Mouse (Mus musculus) limb, embryonic 14.5 days (tissue): ENCODE measurements around the gene Rai14. TPM values are rescaled to one million over a fixed set of nuclear protein-coding genes. Genes with fewer than 3 reads are reported as not detected.
A peak's percentile ranks its signal among the peaks of the same experiment; 100 is the strongest.

Experiments
- ATAC-seq: fragments of 200-750 bp; cut with Nextera tagmentation; 2 replicates; pipeline ENCODE4 v1.8.0; 2017; ENCODE audit warnings: low read depth, moderate number of reproducible peaks, moderate TSS enrichment; ENCODE audit not compliant: low FRiP score
- DNase-seq: peaks from one replicate; pipeline ENCODE4 v3.0.0-alpha.2; 2015; ENCODE audit warnings: low spot score
- H3K27ac ChIP-seq: fragments of 300-500 bp; sonication (generic); replicated peaks from 2 replicates; pipeline ENCODE4 v1.5.1; 2014; ENCODE audit warnings: low read depth, mild to moderate bottlenecking, low read length, moderate library complexity, mixed read lengths
- H3K27me3 ChIP-seq: fragments of 300-500 bp; sonication (generic); 2 replicates; pipeline ENCODE4 v1.6.1; 2014; ENCODE audit warnings: low read length, mixed read lengths; ENCODE audit not compliant: control insufficient read depth, insufficient read depth
- H3K36me3 ChIP-seq: fragments of 300-500 bp; sonication (generic); 2 replicates; pipeline ENCODE4 v1.6.1; 2014; ENCODE audit warnings: mild to moderate bottlenecking, low read length, moderate library complexity, mixed read lengths; ENCODE audit not compliant: control insufficient read depth, insufficient read depth
- H3K4me1 ChIP-seq: fragments of 300-500 bp; sonication (generic); 2 replicates; pipeline ENCODE4 v1.6.1; 2014; ENCODE audit warnings: antibody characterized with exemption, low read length, mixed read lengths; ENCODE audit not compliant: control insufficient read depth, insufficient read depth
- H3K4me2 ChIP-seq: fragments of 300-500 bp; sonication (generic); replicated peaks from 2 replicates; pipeline ENCODE4 v1.6.1; 2014; ENCODE audit warnings: low read depth, mild to moderate bottlenecking, low read length, moderate library complexity; ENCODE audit not compliant: severe bottlenecking
- H3K4me3 ChIP-seq: fragments of 300-500 bp; sonication (generic); replicated peaks from 2 replicates; pipeline ENCODE4 v1.5.1; 2014; ENCODE audit warnings: low read length
- H3K9ac ChIP-seq: fragments of 300-500 bp; sonication (generic); 2 replicates; pipeline ENCODE4 v1.6.1; 2014; ENCODE audit warnings: mild to moderate bottlenecking, low read depth, low read length, moderate library complexity; ENCODE audit not compliant: severe bottlenecking
- H3K9me3 ChIP-seq: fragments of 300-500 bp; sonication (generic); 2 replicates; pipeline ENCODE4 v1.6.1; 2016; ENCODE audit warnings: low read length; ENCODE audit not compliant: control insufficient read depth
- POLR2A ChIP-seq: fragments of 200-500 bp; IDR thresholded peaks from 2 replicates; pipeline ENCODE4 v1.8.0; 2012; ENCODE audit warnings: inconsistent platforms, mild to moderate bottlenecking, moderate library complexity, borderline replicate concordance; ENCODE audit not compliant: insufficient read depth, insufficient read length; ENCODE audit errors: extremely low read depth
- WGBS: fragments of 180-500 bp; shearing (Covaris S2); extraction: QIAGEN DNeasy Blood & Tissue Kit; methylation state at CpG from one replicate; pipeline ENCODE4 v1.1.7; 2014; 5-methylcytosine and 5-hydroxymethylcytosine counted together
- polyA plus RNA-seq, 2 experiments: library from polyadenylated mRNA; depleted of rRNA in 1 of 2; stranded (reverse) in 1 of 2; unstranded in 1 of 2; fragments of >200 nt; fragmentation: Nextera tagmentation in 1 of 2; extraction: Ambion mirVana in 1 of 2; gene quantifications; 2 replicates each; pipeline versions ENCODE4 v1.2.1 to v1.2.3; 2012 to 2014

The Rai14 gene
- polyA plus RNA-seq, 2 experiments: 44.6 to 57.2 TPM

DNA sequence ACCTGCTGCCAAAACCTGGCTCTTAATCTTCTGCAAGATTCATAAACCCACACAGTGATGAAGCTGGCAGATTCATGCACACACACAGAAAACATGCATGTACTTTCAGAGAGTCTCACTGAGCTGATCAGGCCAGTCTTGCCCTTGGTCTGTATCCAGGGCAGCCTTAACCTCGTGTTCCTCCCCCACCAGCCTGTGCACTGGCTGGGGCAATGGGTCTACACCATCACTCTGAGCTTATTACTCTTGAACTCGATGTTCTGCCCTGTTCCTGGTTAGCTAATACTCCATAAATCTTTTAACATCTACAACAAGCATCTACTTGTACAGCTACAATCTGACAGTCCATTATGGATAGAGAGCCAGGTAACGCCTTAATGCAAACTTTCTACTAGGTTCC, 77.6 kb downstream of the Rai14 start:
- no peaks in the 10 kb centered on the region for H3K9me3 ChIP-seq
- H3K27me3 ChIP-seq: no peaks in the 10 kb centered on the region
- peaks cover 13% of the 10 kb centered on the region for H3K36me3 ChIP-seq
- H3K27ac ChIP-seq: no peak overlapping the region
- no peak for TF ChIP-seq POLR2A
- peak; percentile 7; the same call in 1 of the 2 replicates for ATAC-seq
- peaks cover 38% of the 10 kb centered on the region for H3K4me1 ChIP-seq
- 42% methylated on average over 3 of the region's 3 CpGs for WGBS
- H3K4me2 ChIP-seq: no peak overlapping the region
- DNase-seq: no peak
- no peak overlapping the region for H3K4me3 ChIP-seq
- H3K9ac ChIP-seq: no peak overlapping the region

DNA sequence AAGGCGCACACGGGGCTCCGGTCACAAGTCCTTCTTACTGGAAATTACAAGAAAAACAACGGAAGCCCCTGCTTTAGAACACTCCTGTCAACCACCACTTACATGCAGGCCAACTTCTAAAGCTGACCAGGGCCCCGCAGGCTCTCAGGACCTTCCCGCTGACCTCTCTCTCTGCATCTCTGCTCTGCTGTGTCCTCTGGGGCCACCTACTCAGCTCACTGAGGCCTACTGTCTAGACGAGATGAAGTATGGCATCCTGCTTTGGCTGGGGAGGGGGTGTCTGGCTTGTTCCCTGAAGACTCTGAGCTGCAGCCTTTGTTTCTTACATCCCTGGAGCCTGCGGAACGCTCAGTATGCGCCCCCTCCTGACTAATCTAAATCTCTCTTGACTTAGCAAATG, 79.3 kb downstream of the Rai14 start:
- peaks cover 18% of the 10 kb centered on the region for H3K36me3 ChIP-seq
- ATAC-seq: no peak
- H3K9me3 ChIP-seq: no peaks in the 10 kb centered on the region
- H3K27ac ChIP-seq: peak overlapping the region; percentile 70
- H3K4me3 ChIP-seq: no peak overlapping the region
- no peaks in the 10 kb centered on the region for H3K27me3 ChIP-seq
- TF ChIP-seq POLR2A: no peak
- peaks cover 43% of the 10 kb centered on the region for H3K4me1 ChIP-seq
- no peak for DNase-seq
- 0 out of 2 replicates have a peak overlapping the region, but pooled peaks have one; percentile 25 for H3K9ac ChIP-seq
- H3K4me2 ChIP-seq: 0 out of 2 replicates have a peak overlapping the region, but pooled peaks have one; percentile 13
- WGBS: 19% methylated on average over 10 of the region's 10 CpGs

GRCm38 (mm10) chr15:10634176-10634575, 80.2 kb downstream of the Rai14 start:
- H3K4me2 ChIP-seq: no peak overlapping the region; the same call in 1 of the 2 replicates
- H3K27me3 ChIP-seq: no peaks in the 10 kb centered on the region
- DNase-seq: no peak
- peaks cover 51% of the 10 kb centered on the region for H3K4me1 ChIP-seq
- no peak overlapping the region for H3K4me3 ChIP-seq
- ATAC-seq: 0 out of 2 replicates have a peak, but pooled peaks have one; percentile 42
- no peak for TF ChIP-seq POLR2A
- 0 out of 2 replicates have a peak overlapping the region, but pooled peaks have one; percentile 16 for H3K9ac ChIP-seq
- H3K27ac ChIP-seq: peak overlapping the region; percentile 70
- no peaks in the 10 kb centered on the region for H3K9me3 ChIP-seq
- H3K36me3 ChIP-seq: peaks cover 18% of the 10 kb centered on the region
- 23% methylated on average over 6 of the region's 6 CpGs for WGBS

- 54% methylated on average over 4 of the region's 4 CpGs for WGBS
- TF ChIP-seq POLR2A: no peak
- ATAC-seq (no peak), DNase-seq (no peak)
- Histone ChIP-seq H3K9me3 (no peaks in the 10 kb centered on the region), H3K36me3 (peaks cover 18% of the 10 kb centered on the region), H3K27ac (no peak overlapping the region), H3K4me3 (no peak overlapping the region), H3K9ac (no peak overlapping the region), H3K4me1 (peaks cover 57% of the 10 kb centered on the region), H3K4me2 (no peak overlapping the region), H3K27me3 (no peaks in the 10 kb centered on the region)
These were observed 81.0 kb downstream of the Rai14 start for GRCm38 (mm10) chr15:10633381-10633780.

- Histone ChIP-seq H3K4me1 (peaks cover 64% of the 10 kb centered on the region), H3K4me3 (no peak overlapping the region), H3K9ac (no peak overlapping the region), H3K4me2 (no peak overlapping the region), H3K9me3 (no peaks in the 10 kb centered on the region), H3K27ac (no peak overlapping the region), H3K27me3 (no peaks in the 10 kb centered on the region), H3K36me3 (peaks cover 18% of the 10 kb centered on the region)
- 57% methylated on average over 9 of the region's 9 CpGs for WGBS
- no peak for DNase-seq
- TF ChIP-seq POLR2A: no peak
- no peak for ATAC-seq
These were observed 81.8 kb downstream of the Rai14 start for GRCm38 (mm10) chr15:10632581-10632980.

GRCm38 (mm10) chr15:10632060-10632459, 82.4 kb downstream of the Rai14 start:
- Histone ChIP-seq H3K36me3 (peaks cover 18% of the 10 kb centered on the region), H3K4me2 (no peak overlapping the region), H3K27me3 (no peaks in the 10 kb centered on the region), H3K9ac (no peak overlapping the region), H3K27ac (no peak overlapping the region), H3K4me1 (peaks cover 66% of the 10 kb centered on the region), H3K4me3 (no peak overlapping the region), H3K9me3 (no peaks in the 10 kb centered on the region)
- ATAC-seq (no peak), DNase-seq (no peak)
- WGBS: 90% methylated on average over 8 of the region's 8 CpGs
- no peak for TF ChIP-seq POLR2A
